Mouse (Mus musculus) cerebellum, adult 2 months (tissue): ENCODE measurements around the gene Olfr322.

Experiments used
- CTCF ChIP-seq: fragments of 200-500 bp; IDR thresholded peaks from 2 replicates; pipeline ENCODE4 v1.5.1; 2011; ENCODE audit warnings: low read depth, mild to moderate bottlenecking, control low read depth, low read length, moderate library complexity, borderline replicate concordance; ENCODE audit not compliant: insufficient read depth
- POLR2A ChIP-seq: fragments of 200-500 bp; IDR thresholded peaks from 2 replicates; pipeline ENCODE4 v1.6.1; 2011; ENCODE audit warnings: low read length, control low read depth, borderline replicate concordance; ENCODE audit not compliant: insufficient read depth

GRCm38 (mm10) chr11:58615975-58616374 lies 42.6 kb upstream of the Olfr322 start, which contains the start of gene 2210407C18Rik:
- no peak for TF ChIP-seq POLR2A
- TF ChIP-seq CTCF = no peak
